Mouse (Mus musculus): ENCODE measurements around the gene Akap14. TPM values are rescaled to one million over a fixed set of nuclear protein-coding genes. Genes with fewer than 3 reads are reported as not detected.
A peak's percentile ranks its signal among the peaks of the same experiment; 100 is the strongest.
"Not testable (repeated sequence)": the region's sequence is repeated elsewhere in the genome, so short reads cannot be mapped to it uniquely, and the experiment has no call there.

The Akap14 gene
- polyA plus RNA-seq (2016; fragmentation: Nextera tagmentation; extraction: Ambion mirVana), result 0.11 TPM in 1 of 2 replicates, not detected in the other

GRCm38 (mm10) chrX:37168742-37169141, at the start of gene Akap14:
TSS of gene Akap14 (minus strand) at chrX:37168842.
- H3K9me3 ChIP-seq (replicated peaks), result no peaks in the 10 kb centered on the region
- H3K36me3 ChIP-seq, result no peaks in the 10 kb centered on the region
- H3K4me2 ChIP-seq, result no peak within 1 kb of the TSS
- H3K4me1 ChIP-seq, result no peaks in the 10 kb centered on the region
- WGBS (ENCODE audit: insufficient replicate concordance), result 52% methylated on average over 5 of the region's 5 CpGs
- no peaks in the 10 kb centered on the region for H3K27me3 ChIP-seq (replicated peaks)
- H3K4me3 ChIP-seq, result no peak within 1 kb of the TSS
- no peak within 1 kb of the TSS for H3K9ac ChIP-seq
- ATAC-seq, result no peak
- no peak within 1 kb of the TSS for H3K27ac ChIP-seq

- Histone ChIP-seq H3K9ac (no peak within 1 kb of the TSS), H3K4me2 (no peak within 1 kb of the TSS), H3K9me3 (replicated peaks) (no peaks in the 10 kb centered on the region), H3K4me3 (no peak within 1 kb of the TSS), H3K27me3 (replicated peaks) (no peaks in the 10 kb centered on the region), H3K36me3 (no peaks in the 10 kb centered on the region), H3K27ac (no peak within 1 kb of the TSS), H3K4me1 (no peaks in the 10 kb centered on the region)
- ATAC-seq, result no peak
- 66% methylated on average over 10 of the region's 10 CpGs for WGBS (ENCODE audit: insufficient replicate concordance)
These were observed 42.3 kb upstream of the Akap14 start, which contains the start of gene Gm9 for GRCm38 (mm10) chrX:37210941-37211340. TSS of gene Gm9 (minus strand) at chrX:37211041.

- WGBS (ENCODE audit: insufficient replicate concordance), result 29% methylated on average over 8 of the region's 8 CpGs
- Histone ChIP-seq H3K9ac (no peak overlapping the region), H3K4me2 (no peak overlapping the region), H3K4me3 (no peak overlapping the region), H3K27ac (no peak overlapping the region), H3K36me3 (no peaks in the 10 kb centered on the region), H3K27me3 (replicated peaks) (no peaks in the 10 kb centered on the region), H3K9me3 (replicated peaks) (no peaks in the 10 kb centered on the region), H3K4me1 (no peaks in the 10 kb centered on the region)
- ATAC-seq, result no peak
These were observed 30.0 kb upstream of the Akap14 start for GRCm38 (mm10) chrX:37198676-37199075.

GRCm38 (mm10) chrX:37191744-37192379, 23.2 kb upstream of the Akap14 start:
- 18% methylated on average over 28 of the region's 28 CpGs for WGBS (ENCODE audit: insufficient replicate concordance)
- Histone ChIP-seq H3K27me3 (replicated peaks) (no peaks in the 10 kb centered on the region), H3K27ac (no peak overlapping the region), H3K9me3 (replicated peaks) (no peaks in the 10 kb centered on the region), H3K36me3 (no peaks in the 10 kb centered on the region), H3K4me3 (peak overlapping the region; percentile 72), H3K4me2 (peak overlapping the region; percentile 78), H3K4me1 (peaks cover 4% of the 10 kb centered on the region), H3K9ac (peak overlapping the region; percentile 75)
- ATAC-seq, result peak; percentile 27; the same call in 1 of the 2 replicates

- no peaks in the 10 kb centered on the region for H3K9me3 ChIP-seq (replicated peaks)
- WGBS (ENCODE audit: insufficient replicate concordance), result 6% methylated on average over 63 of the region's 63 CpGs
- H3K4me3 ChIP-seq, result peak within 1 kb of the TSS; percentile 72
- H3K27ac ChIP-seq, result no peak within 1 kb of the TSS
- ATAC-seq, result peak; percentile 91
- H3K9ac ChIP-seq, result peak within 1 kb of the TSS; percentile 75
- no peaks in the 10 kb centered on the region for H3K36me3 ChIP-seq
- no peaks in the 10 kb centered on the region for H3K27me3 ChIP-seq (replicated peaks)
- peaks cover 4% of the 10 kb centered on the region for H3K4me1 ChIP-seq
- peak within 1 kb of the TSS; percentile 78 for H3K4me2 ChIP-seq
These were observed 22.6 kb upstream of the Akap14 start, which contains the start of the genes Ndufa1 and Rnf113a1 for GRCm38 (mm10) chrX:37191105-37191743. TSS of gene Ndufa1 (minus strand) at chrX:37191163. TSS of gene Rnf113a1 (plus strand) at chrX:37191245.

- Histone ChIP-seq H3K4me2 (peak overlapping the region; percentile 78), H3K36me3 (no peaks in the 10 kb centered on the region), H3K27me3 (replicated peaks) (no peaks in the 10 kb centered on the region), H3K27ac (no peak overlapping the region), H3K9me3 (replicated peaks) (no peaks in the 10 kb centered on the region), H3K4me1 (peaks cover 4% of the 10 kb centered on the region), H3K4me3 (peak overlapping the region; percentile 72), H3K9ac (peak overlapping the region; percentile 75)
- WGBS (ENCODE audit: insufficient replicate concordance), result 12% methylated on average over 20 of the region's 20 CpGs
- peak; percentile 12; the same call in 1 of the 2 replicates for ATAC-seq
These were observed 22.1 kb upstream of the Akap14 start for GRCm38 (mm10) chrX:37190755-37191104.

GRCm38 (mm10) chrX:37184401-37184800, 15.8 kb upstream of the Akap14 start:
- not testable (repeated sequence) for H3K4me2 ChIP-seq; H3K36me3 ChIP-seq; H3K4me3 ChIP-seq; ATAC-seq; H3K27me3 ChIP-seq (replicated peaks); H3K4me1 ChIP-seq; H3K27ac ChIP-seq; H3K9me3 ChIP-seq (replicated peaks); H3K9ac ChIP-seq
- 55% methylated on average over 8 of the region's 8 CpGs for WGBS (ENCODE audit: insufficient replicate concordance)

- H3K36me3 ChIP-seq, result no peaks in the 10 kb centered on the region
- no peak for ATAC-seq
- no peaks in the 10 kb centered on the region for H3K9me3 ChIP-seq (replicated peaks)
- H3K4me1 ChIP-seq, result no peaks in the 10 kb centered on the region
- no peak overlapping the region for H3K9ac ChIP-seq
- H3K4me2 ChIP-seq, result no peak overlapping the region
- no peak overlapping the region for H3K4me3 ChIP-seq
- H3K27ac ChIP-seq, result no peak overlapping the region
- WGBS (ENCODE audit: insufficient replicate concordance), result 12% methylated on average over 3 of the region's 3 CpGs
- H3K27me3 ChIP-seq (replicated peaks), result no peaks in the 10 kb centered on the region; the same call in 1 of the 2 replicates
These were observed 1.6 kb downstream of the Akap14 start for GRCm38 (mm10) chrX:37167085-37167484.

GRCm38 (mm10) chrX:37163115-37163514, 5.5 kb downstream of the Akap14 start:
- no peak for ATAC-seq
- WGBS (ENCODE audit: insufficient replicate concordance), result 81% methylated on average over 18 of the region's 18 CpGs
- no peaks in the 10 kb centered on the region; the same call in 1 of the 2 replicates for H3K27me3 ChIP-seq (replicated peaks)
- no peaks in the 10 kb centered on the region for H3K36me3 ChIP-seq
- H3K27ac ChIP-seq, result no peak overlapping the region
- H3K9ac ChIP-seq, result no peak overlapping the region
- H3K4me2 ChIP-seq, result no peak overlapping the region
- no peaks in the 10 kb centered on the region for H3K4me1 ChIP-seq
- H3K9me3 ChIP-seq (replicated peaks), result no peaks in the 10 kb centered on the region
- no peak overlapping the region for H3K4me3 ChIP-seq

GRCm38 (mm10) chrX:37161169-37161568, 7.5 kb downstream of the Akap14 start:
- H3K36me3 ChIP-seq, result 0 out of 2 replicates have a peak, but pooled peaks cover 3% of the 10 kb centered on the region
- 69% methylated on average over 10 of the region's 10 CpGs for WGBS (ENCODE audit: insufficient replicate concordance)

GRCm38 (mm10) chrX:37157839-37158238, 10.8 kb downstream of the Akap14 start:
- 56% methylated on average over 4 of the region's 4 CpGs for WGBS (ENCODE audit: insufficient replicate concordance)
- no peak for ATAC-seq
- H3K4me2 ChIP-seq, result no peak overlapping the region

More at GRCm38 (mm10) chrX:37161169-37161568, 7.5 kb downstream of the Akap14 start:
- Histone ChIP-seq H3K9ac (no peak overlapping the region), H3K4me2 (no peak overlapping the region), H3K4me1 (no peaks in the 10 kb centered on the region), H3K27ac (no peak overlapping the region), H3K27me3 (replicated peaks) (no peaks in the 10 kb centered on the region; the same call in 1 of the 2 replicates), H3K9me3 (replicated peaks) (no peaks in the 10 kb centered on the region), H3K4me3 (no peak overlapping the region)
- no peak for ATAC-seq

GRCm38 (mm10) chrX:37144954-37145353, 23.7 kb downstream of the Akap14 start:
- Histone ChIP-seq H3K4me2 (no peak overlapping the region), H3K36me3 (peaks cover 44% of the 10 kb centered on the region), H3K4me1 (no peaks in the 10 kb centered on the region), H3K4me3 (no peak overlapping the region), H3K9me3 (replicated peaks) (no peaks in the 10 kb centered on the region), H3K9ac (no peak overlapping the region), H3K27me3 (replicated peaks) (no peaks in the 10 kb centered on the region), H3K27ac (no peak overlapping the region)
- no peak for ATAC-seq
- WGBS (ENCODE audit: insufficient replicate concordance), result 93% methylated on average over 2 of the region's 2 CpGs

More at GRCm38 (mm10) chrX:37157839-37158238, 10.8 kb downstream of the Akap14 start:
- H3K36me3 ChIP-seq, result peaks cover 18% of the 10 kb centered on the region
- H3K9me3 ChIP-seq (replicated peaks), result no peaks in the 10 kb centered on the region
- H3K4me1 ChIP-seq, result no peaks in the 10 kb centered on the region
- no peak overlapping the region for H3K9ac ChIP-seq
- H3K27me3 ChIP-seq (replicated peaks), result no peaks in the 10 kb centered on the region
- no peak overlapping the region for H3K4me3 ChIP-seq
- no peak overlapping the region for H3K27ac ChIP-seq

Measured in liver, embryonic 12.5 days (tissue).